Mouse (Mus musculus): ENCODE data around the gene Zfp598. TPM values are rescaled to one million over a fixed set of nuclear protein-coding genes. Genes with fewer than 3 reads are reported as not detected.

Zfp598 gene
- polyA plus RNA-seq, 1 experiment from 2014 or later = 11.9 TPM

GRCm38 (mm10) chr17:24727618-24728017, 58.1 kb downstream of the Zfp598 start, which contains the start of gene Rpl3l:
Gene Rpl3l (plus strand): TSS chr17:24727820.
- no peaks in the 10 kb centered on the region for H3K9me3 ChIP-seq (replicated peaks; ENCODE audit: control insufficient read depth, low read length)
- H3K4me1 ChIP-seq (ENCODE audit: control insufficient read depth, insufficient read depth, low read length) = peaks cover 16% of the 10 kb centered on the region
- no peak within 1 kb of the TSS for H3K9ac ChIP-seq (ENCODE audit: low read length)
- no peak within 1 kb of the TSS for H3K27ac ChIP-seq (ENCODE audit: low read length)
- no peaks in the 10 kb centered on the region for H3K27me3 ChIP-seq (ENCODE audit: control insufficient read depth, insufficient read depth, low read length)
- H3K4me3 ChIP-seq (ENCODE audit: low read length) = no peak within 1 kb of the TSS
- no peaks in the 10 kb centered on the region; the same call in 1 of the 2 replicates for H3K36me3 ChIP-seq (ENCODE audit: control insufficient read depth, insufficient read depth)
- WGBS = 68% methylated on average over 2 of the region's 2 CpGs
- no peak within 1 kb of the TSS for H3K4me2 ChIP-seq (ENCODE audit: low read depth, low read length)
- no peak for ATAC-seq (replicated peaks; ENCODE audit: extremely low read depth, insufficient read depth, low FRiP score)

DNA sequence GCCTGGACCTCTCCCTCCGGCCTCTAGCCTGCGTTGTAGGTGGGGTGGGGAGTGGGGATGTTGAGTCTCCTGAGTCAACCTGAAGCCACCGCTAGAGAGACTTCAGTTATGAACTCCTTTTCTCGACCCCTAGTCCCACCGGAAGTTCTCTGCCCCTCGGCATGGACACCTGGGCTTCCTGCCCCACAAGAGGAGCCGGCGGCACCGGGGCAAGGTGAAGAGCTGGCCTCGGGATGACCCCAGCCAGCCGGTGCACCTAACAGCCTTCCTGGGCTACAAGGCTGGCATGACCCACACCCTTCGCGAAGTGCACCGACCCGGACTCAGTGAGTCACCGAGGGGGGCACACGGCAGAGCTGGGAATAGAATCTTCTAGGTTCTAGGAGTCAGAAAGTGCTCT, 58.7 kb downstream of the Zfp598 start:
- Histone ChIP-seq H3K36me3 (ENCODE audit: control insufficient read depth, insufficient read depth) (no peaks in the 10 kb centered on the region), H3K4me1 (ENCODE audit: control insufficient read depth, insufficient read depth, low read length) (peaks cover 11% of the 10 kb centered on the region), H3K9me3 (replicated peaks; ENCODE audit: control insufficient read depth, low read length) (no peaks in the 10 kb centered on the region), H3K4me2 (ENCODE audit: low read depth, low read length) (no peak overlapping the region), H3K4me3 (ENCODE audit: low read length) (no peak overlapping the region), H3K27me3 (ENCODE audit: control insufficient read depth, insufficient read depth, low read length) (no peaks in the 10 kb centered on the region), H3K27ac (ENCODE audit: low read length) (no peak overlapping the region), H3K9ac (ENCODE audit: low read length) (no peak overlapping the region)
- WGBS = 71% methylated on average over 17 of the region's 17 CpGs
- no peak for ATAC-seq (replicated peaks; ENCODE audit: extremely low read depth, insufficient read depth, low FRiP score)

DNA sequence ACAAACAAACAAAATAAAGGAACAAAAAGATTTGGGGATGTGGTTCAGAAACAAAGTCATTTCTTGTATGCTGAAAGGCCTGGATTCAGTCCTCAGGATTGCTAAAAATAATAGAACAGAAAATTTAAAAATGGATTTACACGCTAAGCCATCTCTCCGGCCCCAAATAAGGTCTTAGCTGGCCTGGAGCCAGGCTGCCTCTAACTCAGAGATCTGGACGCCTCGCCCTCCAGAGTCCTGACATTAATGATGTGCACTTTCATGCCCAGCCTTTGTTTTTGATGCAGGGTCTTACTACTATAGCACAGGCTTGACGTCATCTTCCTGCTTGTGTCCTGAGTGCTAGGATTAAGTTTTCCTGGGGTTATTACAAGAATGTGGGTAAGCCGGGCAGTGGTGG, 59.6 kb downstream of the Zfp598 start:
- Histone ChIP-seq H3K36me3 (ENCODE audit: control insufficient read depth, insufficient read depth) (no peaks in the 10 kb centered on the region), H3K9me3 (replicated peaks; ENCODE audit: control insufficient read depth, low read length) (no peaks in the 10 kb centered on the region), H3K27me3 (ENCODE audit: control insufficient read depth, insufficient read depth, low read length) (no peaks in the 10 kb centered on the region), H3K4me2 (ENCODE audit: low read depth, low read length) (no peak overlapping the region), H3K9ac (ENCODE audit: low read length) (no peak overlapping the region), H3K4me1 (ENCODE audit: control insufficient read depth, insufficient read depth, low read length) (peaks cover 11% of the 10 kb centered on the region), H3K4me3 (ENCODE audit: low read length) (no peak overlapping the region), H3K27ac (ENCODE audit: low read length) (no peak overlapping the region)
- WGBS = 53% methylated on average over 6 of the region's 6 CpGs
- no peak for ATAC-seq (replicated peaks; ENCODE audit: extremely low read depth, insufficient read depth, low FRiP score)

DNA sequence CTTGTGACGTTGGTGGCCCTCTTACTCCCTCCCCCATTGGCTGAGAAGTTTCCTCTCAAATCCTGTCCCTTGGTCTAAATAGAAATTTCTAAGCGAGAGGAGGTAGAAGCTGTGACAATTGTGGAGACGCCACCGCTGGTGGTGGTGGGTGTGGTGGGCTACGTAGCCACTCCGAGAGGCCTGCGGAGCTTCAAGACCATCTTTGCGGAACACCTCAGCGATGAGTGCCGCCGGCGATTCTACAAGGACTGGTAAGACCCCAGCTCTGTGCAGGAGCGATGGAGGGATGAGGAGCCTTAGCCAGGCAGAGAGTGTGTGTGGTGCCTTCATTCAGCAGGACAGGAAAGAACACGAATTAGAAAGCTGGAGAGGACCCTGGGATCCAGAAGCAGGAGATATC, 61.3 kb downstream of the Zfp598 start:
- no peak overlapping the region for H3K9ac ChIP-seq (ENCODE audit: low read length)
- H3K27ac ChIP-seq (ENCODE audit: low read length) = no peak overlapping the region
- no peak overlapping the region for H3K4me3 ChIP-seq (ENCODE audit: low read length)
- peaks cover 12% of the 10 kb centered on the region for H3K4me1 ChIP-seq (ENCODE audit: control insufficient read depth, insufficient read depth, low read length)
- no peak for ATAC-seq (replicated peaks; ENCODE audit: extremely low read depth, insufficient read depth, low FRiP score)
- H3K9me3 ChIP-seq (replicated peaks; ENCODE audit: control insufficient read depth, low read length) = no peaks in the 10 kb centered on the region
- H3K4me2 ChIP-seq (ENCODE audit: low read depth, low read length) = no peak overlapping the region
- no peaks in the 10 kb centered on the region for H3K36me3 ChIP-seq (ENCODE audit: control insufficient read depth, insufficient read depth)
- no peaks in the 10 kb centered on the region for H3K27me3 ChIP-seq (ENCODE audit: control insufficient read depth, insufficient read depth, low read length)
- WGBS = 84% methylated on average over 14 of the region's 14 CpGs

Other genes with a start within 250 kb of the Zfp598 start
- gene Eci1, start 243.0 kb upstream of the Zfp598 start, polyA plus RNA-seq (2015; fragmentation: Nextera tagmentation; extraction: Ambion mirVana) = 333 and 371 TPM in 2 replicates
- gene Dnase1l2, start 226.6 kb upstream of the Zfp598 start, polyA plus RNA-seq (2015; fragmentation: Nextera tagmentation; extraction: Ambion mirVana) = 1.5 and 2.1 TPM in 2 replicates
- 27.7 and 28.8 TPM in 2 replicates for gene E4f1, start 199.4 kb upstream of the Zfp598 start, polyA plus RNA-seq (2015; fragmentation: Nextera tagmentation; extraction: Ambion mirVana)
- 71.1 and 76.0 TPM in 2 replicates for gene Pgp, start 199.3 kb upstream of the Zfp598 start, polyA plus RNA-seq (2015; fragmentation: Nextera tagmentation; extraction: Ambion mirVana)
- gene Bricd5, start 195.8 kb upstream of the Zfp598 start, polyA plus RNA-seq (2015; fragmentation: Nextera tagmentation; extraction: Ambion mirVana) = 0.21 and 0.25 TPM in 2 replicates
- 18.7 and 19.5 TPM in 2 replicates for gene Mlst8, start 190.6 kb upstream of the Zfp598 start, polyA plus RNA-seq (2015; fragmentation: Nextera tagmentation; extraction: Ambion mirVana)
- 0.24 and 0.52 TPM in 2 replicates for gene Caskin1, start 181.1 kb upstream of the Zfp598 start, polyA plus RNA-seq (2015; fragmentation: Nextera tagmentation; extraction: Ambion mirVana)
- 77.6 and 80.7 TPM in 2 replicates for gene Traf7, start 141.7 kb upstream of the Zfp598 start, polyA plus RNA-seq (2015; fragmentation: Nextera tagmentation; extraction: Ambion mirVana)
- 0.87 and 0.92 TPM in 2 replicates for gene Rab26, start 135.5 kb upstream of the Zfp598 start, polyA plus RNA-seq (2015; fragmentation: Nextera tagmentation; extraction: Ambion mirVana)
- 17.6 and 18.4 TPM in 2 replicates for gene Pkd1, start 119.9 kb upstream of the Zfp598 start, polyA plus RNA-seq (2015; fragmentation: Nextera tagmentation; extraction: Ambion mirVana)
- 48.1 and 53.3 TPM in 2 replicates for gene Tsc2, start 37.1 kb upstream of the Zfp598 start, polyA plus RNA-seq (2015; fragmentation: Nextera tagmentation; extraction: Ambion mirVana)
- gene Nthl1, start 37.0 kb upstream of the Zfp598 start, polyA plus RNA-seq (2015; fragmentation: Nextera tagmentation; extraction: Ambion mirVana) = 11.2 and 12.7 TPM in 2 replicates
- gene Slc9a3r2, start 19.4 kb upstream of the Zfp598 start, polyA plus RNA-seq (2015; fragmentation: Nextera tagmentation; extraction: Ambion mirVana) = 50.8 and 63.9 TPM in 2 replicates
- gene Npw, start 11.2 kb upstream of the Zfp598 start, polyA plus RNA-seq (2015; fragmentation: Nextera tagmentation; extraction: Ambion mirVana) = 0.62 TPM in 1 of 2 replicates, not detected in the other
- gene Syngr3, start 20.3 kb downstream of the Zfp598 start, polyA plus RNA-seq (2015; fragmentation: Nextera tagmentation; extraction: Ambion mirVana) = 0.60 and 0.67 TPM in 2 replicates
- gene Gfer, start 26.5 kb downstream of the Zfp598 start, polyA plus RNA-seq (2015; fragmentation: Nextera tagmentation; extraction: Ambion mirVana) = 27.6 and 29.7 TPM in 2 replicates
- gene Noxo1, start 26.5 kb downstream of the Zfp598 start, polyA plus RNA-seq (2015; fragmentation: Nextera tagmentation; extraction: Ambion mirVana) = 0.97 and 1.2 TPM in 2 replicates
- gene Tbl3, start 38.0 kb downstream of the Zfp598 start, polyA plus RNA-seq (2015; fragmentation: Nextera tagmentation; extraction: Ambion mirVana) = 44.3 and 47.5 TPM in 2 replicates
- gene Rnf151, start 48.4 kb downstream of the Zfp598 start, polyA plus RNA-seq (2015; fragmentation: Nextera tagmentation; extraction: Ambion mirVana) = not detected in 2 replicates
- 843 and 891 TPM in 2 replicates for gene Rps2, start 48.4 kb downstream of the Zfp598 start, polyA plus RNA-seq (2015; fragmentation: Nextera tagmentation; extraction: Ambion mirVana)
- 570 and 615 TPM in 2 replicates for gene Ndufb10, start 54.8 kb downstream of the Zfp598 start, polyA plus RNA-seq (2015; fragmentation: Nextera tagmentation; extraction: Ambion mirVana)
- gene Rpl3l, start 58.1 kb downstream of the Zfp598 start, polyA plus RNA-seq (2015; fragmentation: Nextera tagmentation; extraction: Ambion mirVana) = 1.7 and 2.4 TPM in 2 replicates
- gene Msrb1, start 67.0 kb downstream of the Zfp598 start, polyA plus RNA-seq (2015; fragmentation: Nextera tagmentation; extraction: Ambion mirVana) = 19.0 and 21.2 TPM in 2 replicates
- gene Hs3st6, start 83.3 kb downstream of the Zfp598 start, polyA plus RNA-seq (2015; fragmentation: Nextera tagmentation; extraction: Ambion mirVana) = 0.21 and 0.36 TPM in 2 replicates
- not detected in 2 replicates for gene Meiob, start 134.6 kb downstream of the Zfp598 start, polyA plus RNA-seq (2015; fragmentation: Nextera tagmentation; extraction: Ambion mirVana)
- 69.1 and 71.8 TPM in 2 replicates for gene Hagh, start 170.5 kb downstream of the Zfp598 start, polyA plus RNA-seq (2015; fragmentation: Nextera tagmentation; extraction: Ambion mirVana)
- gene Fahd1, start 180.7 kb downstream of the Zfp598 start, polyA plus RNA-seq (2015; fragmentation: Nextera tagmentation; extraction: Ambion mirVana) = 50.2 and 59.9 TPM in 2 replicates
- gene Igfals, start 196.3 kb downstream of the Zfp598 start, polyA plus RNA-seq (2015; fragmentation: Nextera tagmentation; extraction: Ambion mirVana) = 0.40 and 0.70 TPM in 2 replicates
- gene Nubp2, start 216.7 kb downstream of the Zfp598 start, polyA plus RNA-seq (2015; fragmentation: Nextera tagmentation; extraction: Ambion mirVana) = 37.9 and 38.3 TPM in 2 replicates
- gene Spsb3, start 217.0 kb downstream of the Zfp598 start, polyA plus RNA-seq (2015; fragmentation: Nextera tagmentation; extraction: Ambion mirVana) = 33.7 and 34.0 TPM in 2 replicates
- gene Eme2, start 225.4 kb downstream of the Zfp598 start, polyA plus RNA-seq (2015; fragmentation: Nextera tagmentation; extraction: Ambion mirVana) = 18.2 and 20.4 TPM in 2 replicates
- 86.8 and 94.8 TPM in 2 replicates for gene Mrps34, start 225.4 kb downstream of the Zfp598 start, polyA plus RNA-seq (2015; fragmentation: Nextera tagmentation; extraction: Ambion mirVana)
- gene Nme3, start 226.8 kb downstream of the Zfp598 start, polyA plus RNA-seq (2015; fragmentation: Nextera tagmentation; extraction: Ambion mirVana) = 38.2 and 42.1 TPM in 2 replicates